Mouse (Mus musculus) kidney, postnatal 4 days (tissue): Measurements from ENCODE around the gene Adgrg3.
A peak's percentile ranks its signal among the peaks of the same experiment; 100 is the strongest.

Source experiments
- DNase-seq, 2 experiments: peaks; one replicate each; pipeline ENCODE4 v3.0.0; 2021; ENCODE audit warnings: mixed read lengths in 2 of 2

Adgrg3 gene

GRCm38 (mm10) chr8:95017451-95017850 lies at the start of gene Adgrg3:
TSS of gene Adgrg3 (plus strand) at chr8:95017692.
- DNase-seq: no peak

- DNase-seq: no peak
These were observed 44.2 kb upstream of the Adgrg3 start for GRCm38 (mm10) chr8:94973270-94973669.

GRCm38 (mm10) chr8:94973786-94974185 lies 43.7 kb upstream of the Adgrg3 start:
- no peak for DNase-seq

- DNase-seq: peak; percentile 48 to 67
These were observed 42.9 kb upstream of the Adgrg3 start, which contains the start of gene Adgrg1 for GRCm38 (mm10) chr8:94974467-94975165. TSS of gene Adgrg1 (plus strand) at chr8:94974751.

- DNase-seq: peak; percentile 75 to 86
These were observed 40.7 kb upstream of the Adgrg3 start for GRCm38 (mm10) chr8:94976651-94977417.

GRCm38 (mm10) chr8:94978131-94978530 lies 39.4 kb upstream of the Adgrg3 start:
- DNase-seq: peak in 1 of 2 experiments; percentile 14

- no peak for DNase-seq
These were observed 38.7 kb upstream of the Adgrg3 start for GRCm38 (mm10) chr8:94978593-94979319.

- DNase-seq: peak; percentile 65 to 81
These were observed 37.3 kb upstream of the Adgrg3 start for GRCm38 (mm10) chr8:94980176-94980575.

- DNase-seq: peak in 1 of 2 experiments; percentile 39
These were observed 36.5 kb upstream of the Adgrg3 start for GRCm38 (mm10) chr8:94980976-94981375.

- DNase-seq: peak in 1 of 2 experiments; percentile 3
These were observed 35.6 kb upstream of the Adgrg3 start for GRCm38 (mm10) chr8:94981848-94982247.

- peak in 1 of 2 experiments; percentile 10 for DNase-seq
These were observed 34.3 kb upstream of the Adgrg3 start for GRCm38 (mm10) chr8:94983146-94983545.

- peak; percentile 76 to 86 for DNase-seq
These were observed 33.5 kb upstream of the Adgrg3 start for GRCm38 (mm10) chr8:94983881-94984516.

GRCm38 (mm10) chr8:94985023-94985422 lies 32.5 kb upstream of the Adgrg3 start:
- peak in 1 of 2 experiments; percentile 12 for DNase-seq

GRCm38 (mm10) chr8:94986676-94987075 lies 30.8 kb upstream of the Adgrg3 start:
- DNase-seq: peak; percentile 27 to 53

GRCm38 (mm10) chr8:94987553-94987952 lies 29.9 kb upstream of the Adgrg3 start:
- DNase-seq: peak in 1 of 2 experiments; percentile 9

- peak in 1 of 2 experiments; percentile 17 for DNase-seq
These were observed 28.9 kb upstream of the Adgrg3 start for GRCm38 (mm10) chr8:94988619-94989018.

- DNase-seq: no peak
These were observed 27.8 kb upstream of the Adgrg3 start for GRCm38 (mm10) chr8:94989711-94990110.

GRCm38 (mm10) chr8:94990598-94991453 lies 26.7 kb upstream of the Adgrg3 start:
- DNase-seq: no peak

- DNase-seq: peak in 1 of 2 experiments; percentile 2
These were observed 26.0 kb upstream of the Adgrg3 start for GRCm38 (mm10) chr8:94991454-94991994.

- no peak for DNase-seq
These were observed 25.5 kb upstream of the Adgrg3 start for GRCm38 (mm10) chr8:94992010-94992409.

- DNase-seq: peak; percentile 60 to 73
These were observed 25.0 kb upstream of the Adgrg3 start for GRCm38 (mm10) chr8:94992534-94992933.
